Mouse (Mus musculus) right cerebral cortex, adult 18-20 months (tissue): ENCODE measurements around the gene Hrasls5.

ENCODE experiments used
- DNase-seq: peaks from one replicate; pipeline ENCODE4 v3.0.0; 2022; ENCODE audit warnings: mixed read lengths

The Hrasls5 gene

GRCm38 (mm10) chr19:7606801-7607689 lies 5.3 kb upstream of the Hrasls5 start, which contains the start of gene Lgals12:
Gene Lgals12 (minus strand): TSS chr19:7607193.
- peak; percentile 73 for DNase-seq

- no peak for DNase-seq
Measured at GRCm38 (mm10) chr19:7607690-7608201, 4.6 kb upstream of the Hrasls5 start.

GRCm38 (mm10) chr19:7613151-7613550 lies 810 bp downstream of the Hrasls5 start:
- DNase-seq: no peak

GRCm38 (mm10) chr19:7616231-7616930 lies 4.0 kb downstream of the Hrasls5 start:
- no peak for DNase-seq

- DNase-seq: no peak
Measured at GRCm38 (mm10) chr19:7617085-7617484, 4.7 kb downstream of the Hrasls5 start.

- DNase-seq: peak; percentile 61
Measured at GRCm38 (mm10) chr19:7617696-7618095, 5.4 kb downstream of the Hrasls5 start.

GRCm38 (mm10) chr19:7633021-7633420 lies 20.7 kb downstream of the Hrasls5 start:
- no peak for DNase-seq

- DNase-seq: no peak
Measured at GRCm38 (mm10) chr19:7633786-7634185, 21.4 kb downstream of the Hrasls5 start.

- DNase-seq: no peak
Measured at GRCm38 (mm10) chr19:7648913-7649666, 36.7 kb downstream of the Hrasls5 start.

- DNase-seq: no peak
Measured at GRCm38 (mm10) chr19:7672033-7672432, 59.7 kb downstream of the Hrasls5 start.

GRCm38 (mm10) chr19:7687988-7688387 lies 75.6 kb downstream of the Hrasls5 start:
- no peak for DNase-seq
